Mouse (Mus musculus): Measurements from ENCODE around the gene Itprip.
"Not testable (repeated sequence)": the region's sequence is repeated elsewhere in the genome, so short reads cannot be mapped to it uniquely, and the experiment has no call there.

The Itprip gene

GRCm38 (mm10) chr19:47853951-47854795 is 64.9 kb downstream of the Itprip start:
- peak; percentile 20 for DNase-seq (ENCODE audit: low spot score)

DNA sequence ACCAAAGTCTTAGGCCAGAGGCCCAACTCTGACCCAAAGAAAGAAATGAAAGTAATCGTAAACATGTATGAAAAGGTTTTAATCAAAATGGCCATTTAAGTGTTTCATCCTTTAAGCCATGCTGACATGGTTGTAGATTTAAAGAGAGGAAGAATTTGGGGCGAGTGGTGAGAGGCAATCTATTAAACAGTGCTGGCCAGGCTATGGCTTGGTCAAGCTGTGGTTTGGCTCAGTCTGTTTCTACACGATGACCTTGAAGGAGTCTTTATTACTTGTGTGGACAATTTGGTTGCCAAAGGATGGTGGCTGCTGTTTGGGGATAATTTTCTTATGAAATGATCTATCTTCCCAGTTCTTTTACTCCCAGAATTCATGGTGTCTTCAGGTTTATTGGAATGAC is 66.0 kb downstream of the Itprip start:
- DNase-seq (ENCODE audit: low spot score), result no peak

- DNase-seq (ENCODE audit: low spot score), result not testable (repeated sequence)
Observed at GRCm38 (mm10) chr19:47852131-47852530, 67.0 kb downstream of the Itprip start.

- no peak for DNase-seq (ENCODE audit: low spot score)
Observed at GRCm38 (mm10) chr19:47849735-47850134, 69.4 kb downstream of the Itprip start.
